Mouse (Mus musculus) midbrain, embryonic 16.5 days (tissue): ENCODE data around the gene Tlr5. TPM values are rescaled to one million over a fixed set of nuclear protein-coding genes. Genes with fewer than 3 reads are reported as not detected.

Experiments used
- ATAC-seq: fragments of 200-750 bp; cut with Nextera tagmentation; 2 replicates; pipeline ENCODE4 v1.8.0; 2017; ENCODE audit warnings: moderate TSS enrichment
- H3K27ac ChIP-seq: fragments of 300-500 bp; sonication (generic); 2 replicates; pipeline ENCODE4 v1.5.1; 2014; ENCODE audit warnings: mild to moderate bottlenecking, low read length, mixed read lengths
- H3K27me3 ChIP-seq: fragments of 300-500 bp; sonication (generic); 2 replicates; pipeline ENCODE4 v1.6.1; 2014; ENCODE audit warnings: low read depth, low read length, mixed read lengths; ENCODE audit not compliant: control insufficient read depth, insufficient read depth
- H3K36me3 ChIP-seq: fragments of 300-500 bp; sonication (generic); 2 replicates; pipeline ENCODE4 v1.6.1; 2014; ENCODE audit warnings: mild to moderate bottlenecking, low read length, moderate library complexity, mixed read lengths; ENCODE audit not compliant: control insufficient read depth, insufficient read depth
- H3K4me1 ChIP-seq: fragments of 300-500 bp; sonication (generic); 2 replicates; pipeline ENCODE4 v1.6.1; 2014; ENCODE audit warnings: mild to moderate bottlenecking, low read length, mixed read lengths; ENCODE audit not compliant: control insufficient read depth, insufficient read depth
- H3K4me2 ChIP-seq: fragments of 300-500 bp; sonication (generic); 2 replicates; pipeline ENCODE4 v1.6.1; 2014; ENCODE audit warnings: mild to moderate bottlenecking, low read length, mixed read lengths
- H3K4me3 ChIP-seq: fragments of 300-500 bp; sonication (generic); 2 replicates; pipeline ENCODE4 v1.5.1; 2014; ENCODE audit warnings: low read depth, mild to moderate bottlenecking, low read length, moderate library complexity, mixed read lengths
- H3K9ac ChIP-seq: fragments of 300-500 bp; sonication (generic); 2 replicates; pipeline ENCODE4 v1.6.1; 2014; ENCODE audit warnings: low read depth, low read length, mixed read lengths
- H3K9me3 ChIP-seq: fragments of 300-500 bp; sonication (generic); replicated peaks from 2 replicates; pipeline ENCODE4 v1.6.1; 2014; ENCODE audit warnings: mild to moderate bottlenecking, low read length, mixed read lengths; ENCODE audit not compliant: control insufficient read depth, poor library complexity, severe bottlenecking
- whole genome bisulfite sequencing: fragments of 180-500 bp; shearing (Covaris S2); extraction: QIAGEN DNeasy Blood & Tissue Kit; methylation state at CpG from one replicate; pipeline ENCODE4 v1.1.7; 2014; 5-methylcytosine and 5-hydroxymethylcytosine counted together
- polyA plus RNA-seq: library from polyadenylated mRNA; unstranded; fragments of >200 nt; fragmentation: Nextera tagmentation; extraction: Ambion mirVana; gene quantifications from 2 replicates; pipeline ENCODE4 v1.2.1, GENCODE M21; 2015

Tlr5 gene
- polyA plus RNA-seq, 1 experiment from 2014 or later, result 0.20 TPM

GRCm38 (mm10) chr1:182957826-182958544 is 3.4 kb downstream of the Tlr5 start:
- Histone ChIP-seq H3K4me2 (no peak overlapping the region), H3K9me3 (no peaks in the 10 kb centered on the region), H3K4me3 (no peak overlapping the region), H3K27ac (no peak overlapping the region), H3K27me3 (0 out of 2 replicates have a peak, but pooled peaks cover 4% of the 10 kb centered on the region), H3K9ac (no peak overlapping the region), H3K36me3 (no peaks in the 10 kb centered on the region), H3K4me1 (peaks cover 26% of the 10 kb centered on the region)
- no peak for ATAC-seq
- 77% methylated on average over 13 of the region's 13 CpGs for WGBS

- WGBS, result 40% methylated on average over 3 of the region's 3 CpGs
- no peak overlapping the region for H3K9ac ChIP-seq
- H3K9me3 ChIP-seq, result no peaks in the 10 kb centered on the region
- 0 out of 2 replicates have a peak, but pooled peaks cover 4% of the 10 kb centered on the region for H3K27me3 ChIP-seq
- no peaks in the 10 kb centered on the region for H3K36me3 ChIP-seq
- no peak overlapping the region for H3K4me3 ChIP-seq
- ATAC-seq, result no peak
- peak overlapping the region; percentile 73; the same call in 1 of the 2 replicates for H3K4me2 ChIP-seq
- peaks cover 28% of the 10 kb centered on the region for H3K4me1 ChIP-seq
- H3K27ac ChIP-seq, result peak overlapping the region; percentile 47; the same call in 1 of the 2 replicates
These were observed 4.2 kb downstream of the Tlr5 start for GRCm38 (mm10) chr1:182958824-182959223.

GRCm38 (mm10) chr1:182959251-182959691 is 4.7 kb downstream of the Tlr5 start:
- no peaks in the 10 kb centered on the region for H3K36me3 ChIP-seq
- ATAC-seq, result peak; percentile 52
- 0 out of 2 replicates have a peak, but pooled peaks cover 4% of the 10 kb centered on the region for H3K27me3 ChIP-seq
- peak overlapping the region; percentile 47; the same call in 1 of the 2 replicates for H3K27ac ChIP-seq
- H3K9me3 ChIP-seq, result no peaks in the 10 kb centered on the region
- H3K9ac ChIP-seq, result peak overlapping the region; percentile 49
- peak overlapping the region; percentile 34 for H3K4me3 ChIP-seq
- H3K4me2 ChIP-seq, result peak overlapping the region; percentile 73
- under 1% methylated on average over 17 of the region's 17 CpGs for WGBS
- H3K4me1 ChIP-seq, result peaks cover 28% of the 10 kb centered on the region

GRCm38 (mm10) chr1:182959811-182960455 is 5.3 kb downstream of the Tlr5 start:
- H3K4me2 ChIP-seq, result peak overlapping the region; percentile 73
- ATAC-seq, result peak; percentile 74
- H3K9ac ChIP-seq, result peak overlapping the region; percentile 49; the same call in 1 of the 2 replicates
- no peaks in the 10 kb centered on the region for H3K9me3 ChIP-seq
- H3K36me3 ChIP-seq, result no peaks in the 10 kb centered on the region
- H3K27ac ChIP-seq, result peak overlapping the region; percentile 7; the same call in 1 of the 2 replicates
- peaks cover 22% of the 10 kb centered on the region for H3K4me1 ChIP-seq
- 0 out of 2 replicates have a peak, but pooled peaks cover 4% of the 10 kb centered on the region for H3K27me3 ChIP-seq
- H3K4me3 ChIP-seq, result peak overlapping the region; percentile 34
- under 1% methylated on average over 20 of the region's 20 CpGs for WGBS

- Histone ChIP-seq H3K4me3 (no peak overlapping the region), H3K27me3 (0 out of 2 replicates have a peak, but pooled peaks cover 4% of the 10 kb centered on the region), H3K4me1 (peaks cover 19% of the 10 kb centered on the region), H3K27ac (no peak overlapping the region), H3K36me3 (no peaks in the 10 kb centered on the region), H3K9me3 (no peaks in the 10 kb centered on the region), H3K4me2 (no peak overlapping the region), H3K9ac (no peak overlapping the region)
- no peak for ATAC-seq
- 72% methylated on average over 5 of the region's 5 CpGs for WGBS
These were observed 6.5 kb downstream of the Tlr5 start for GRCm38 (mm10) chr1:182961076-182961475.

- Histone ChIP-seq H3K9ac (no peak overlapping the region), H3K4me2 (no peak overlapping the region), H3K27ac (no peak overlapping the region), H3K9me3 (no peaks in the 10 kb centered on the region), H3K4me3 (no peak overlapping the region), H3K36me3 (no peaks in the 10 kb centered on the region), H3K4me1 (peaks cover 19% of the 10 kb centered on the region), H3K27me3 (no peaks in the 10 kb centered on the region)
- WGBS, result 44% methylated on average over 5 of the region's 5 CpGs
- ATAC-seq, result no peak
These were observed 8.7 kb downstream of the Tlr5 start for GRCm38 (mm10) chr1:182963329-182963728.

GRCm38 (mm10) chr1:182964855-182965466 is 10.4 kb downstream of the Tlr5 start:
- Histone ChIP-seq H3K4me2 (no peak overlapping the region), H3K36me3 (no peaks in the 10 kb centered on the region), H3K9ac (no peak overlapping the region), H3K9me3 (no peaks in the 10 kb centered on the region), H3K4me3 (no peak overlapping the region), H3K27ac (no peak overlapping the region), H3K4me1 (peaks cover 7% of the 10 kb centered on the region; the same call in 1 of the 2 replicates), H3K27me3 (no peaks in the 10 kb centered on the region)
- no peak for ATAC-seq
- 33% methylated on average over 9 of the region's 9 CpGs for WGBS

- H3K4me1 ChIP-seq, result 0 out of 2 replicates have a peak, but pooled peaks cover 2% of the 10 kb centered on the region
- no peaks in the 10 kb centered on the region for H3K36me3 ChIP-seq
- no peak overlapping the region for H3K9ac ChIP-seq
- H3K4me2 ChIP-seq, result no peak overlapping the region
- H3K9me3 ChIP-seq, result no peaks in the 10 kb centered on the region
- ATAC-seq, result no peak
- H3K27ac ChIP-seq, result no peak overlapping the region
- no peak overlapping the region for H3K4me3 ChIP-seq
- 89% methylated on average over 9 of the region's 9 CpGs for WGBS
- no peaks in the 10 kb centered on the region for H3K27me3 ChIP-seq
These were observed 14.1 kb downstream of the Tlr5 start for GRCm38 (mm10) chr1:182968732-182969131.
